Mouse (Mus musculus) heart, embryonic 11.5 days (tissue): ENCODE measurements around the gene Ptpn21. TPM values are rescaled to one million over a fixed set of nuclear protein-coding genes. Genes with fewer than 3 reads are reported as not detected.

Experiments used
- ATAC-seq: fragments of 200-750 bp; cut with Nextera tagmentation; replicated peaks from 2 replicates; pipeline ENCODE4 v1.8.0; 2017; ENCODE audit warnings: moderate library complexity; ENCODE audit not compliant: insufficient number of reproducible peaks, low FRiP score, low TSS enrichment
- H3K27ac ChIP-seq: fragments of 300-500 bp; sonication (generic); 2 replicates; pipeline ENCODE4 v1.5.1; 2014; ENCODE audit warnings: mild to moderate bottlenecking, low read depth, low read length
- H3K27me3 ChIP-seq: fragments of 300-500 bp; sonication (generic); 2 replicates; pipeline ENCODE4 v1.6.1; 2014; ENCODE audit warnings: mild to moderate bottlenecking, low read length, mixed read lengths; ENCODE audit not compliant: control insufficient read depth, insufficient read depth
- H3K36me3 ChIP-seq: fragments of 300-500 bp; sonication (generic); 2 replicates; pipeline ENCODE4 v1.6.1; 2014; ENCODE audit warnings: mild to moderate bottlenecking, low read length, moderate library complexity, mixed read lengths; ENCODE audit not compliant: control insufficient read depth, insufficient read depth
- H3K4me1 ChIP-seq: fragments of 300-500 bp; sonication (generic); 2 replicates; pipeline ENCODE4 v1.6.1; 2014; ENCODE audit warnings: low read length; ENCODE audit not compliant: control insufficient read depth, insufficient read depth
- H3K4me2 ChIP-seq: fragments of 300-500 bp; sonication (generic); 2 replicates; pipeline ENCODE4 v1.6.1; 2014; ENCODE audit warnings: mild to moderate bottlenecking, moderate library complexity
- H3K4me3 ChIP-seq: fragments of 300-500 bp; sonication (generic); 2 replicates; pipeline ENCODE4 v1.5.1; 2014; ENCODE audit warnings: low read depth, low read length
- H3K9ac ChIP-seq: fragments of 300-500 bp; sonication (generic); 2 replicates; pipeline ENCODE4 v1.6.1; 2014; ENCODE audit warnings: mild to moderate bottlenecking, low read depth, low read length, moderate library complexity
- H3K9me3 ChIP-seq: fragments of 300-500 bp; sonication (generic); replicated peaks from 2 replicates; pipeline ENCODE4 v1.6.1; 2016; ENCODE audit warnings: low read length; ENCODE audit not compliant: control insufficient read depth
- WGBS: fragments of 180-500 bp; shearing (Covaris S2); extraction: QIAGEN DNeasy Blood & Tissue Kit; methylation state at CpG from one replicate; pipeline ENCODE4 v1.1.7; 2014; ENCODE audit not compliant: insufficient replicate concordance; 5-methylcytosine and 5-hydroxymethylcytosine counted together
- polyA plus RNA-seq: library from polyadenylated mRNA; unstranded; fragments of >200 nt; fragmentation: Nextera tagmentation; extraction: Ambion mirVana; gene quantifications from 2 replicates; pipeline ENCODE4 v1.2.1, GENCODE M21; 2014

Gene Ptpn21
- polyA plus RNA-seq, 1 experiment from 2014 or later: 13.0 TPM

DNA sequence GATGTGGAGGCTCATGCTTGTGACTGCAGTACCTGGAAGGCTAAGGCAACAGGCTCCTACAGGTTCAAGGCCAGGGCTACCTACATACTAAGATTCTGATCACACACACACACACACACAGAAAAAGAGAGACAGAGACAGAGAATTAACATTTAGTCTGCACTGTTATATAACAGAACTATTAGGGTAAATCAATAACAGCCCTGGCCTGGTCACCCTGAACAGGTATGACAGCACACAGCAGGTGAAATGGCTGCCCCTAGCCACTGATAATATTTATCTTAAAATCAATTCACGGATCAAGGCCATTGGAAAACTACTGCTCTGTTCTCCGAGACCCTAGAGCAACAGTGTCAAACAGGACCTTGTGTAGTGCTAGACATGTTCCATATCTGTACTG, 21.1 kb downstream of the Ptpn21 start:
- H3K9me3 ChIP-seq: no peaks in the 10 kb centered on the region

GRCm38 (mm10) chr12:98714757-98715156, 22.4 kb downstream of the Ptpn21 start:
- Histone ChIP-seq H3K27me3 (no peaks in the 10 kb centered on the region), H3K9ac (0 out of 2 replicates have a peak overlapping the region, but pooled peaks have one; percentile 43), H3K4me1 (peaks cover 24% of the 10 kb centered on the region), H3K27ac (peak overlapping the region; percentile 57), H3K36me3 (no peaks in the 10 kb centered on the region), H3K4me3 (no peak overlapping the region), H3K9me3 (no peaks in the 10 kb centered on the region), H3K4me2 (peak overlapping the region; percentile 34)
- 17% methylated on average over 11 of the region's 11 CpGs for WGBS
- ATAC-seq: peak; percentile 26; the same call in 1 of the 2 replicates

More for the DNA sequence above, 21.1 kb downstream of the Ptpn21 start:
- 78% methylated on average over 2 of the region's 2 CpGs for WGBS
- ATAC-seq: no peak
- Histone ChIP-seq H3K36me3 (no peaks in the 10 kb centered on the region), H3K4me1 (peaks cover 24% of the 10 kb centered on the region), H3K4me2 (no peak overlapping the region), H3K27me3 (no peaks in the 10 kb centered on the region), H3K4me3 (no peak overlapping the region), H3K9ac (no peak overlapping the region), H3K27ac (no peak overlapping the region)

DNA sequence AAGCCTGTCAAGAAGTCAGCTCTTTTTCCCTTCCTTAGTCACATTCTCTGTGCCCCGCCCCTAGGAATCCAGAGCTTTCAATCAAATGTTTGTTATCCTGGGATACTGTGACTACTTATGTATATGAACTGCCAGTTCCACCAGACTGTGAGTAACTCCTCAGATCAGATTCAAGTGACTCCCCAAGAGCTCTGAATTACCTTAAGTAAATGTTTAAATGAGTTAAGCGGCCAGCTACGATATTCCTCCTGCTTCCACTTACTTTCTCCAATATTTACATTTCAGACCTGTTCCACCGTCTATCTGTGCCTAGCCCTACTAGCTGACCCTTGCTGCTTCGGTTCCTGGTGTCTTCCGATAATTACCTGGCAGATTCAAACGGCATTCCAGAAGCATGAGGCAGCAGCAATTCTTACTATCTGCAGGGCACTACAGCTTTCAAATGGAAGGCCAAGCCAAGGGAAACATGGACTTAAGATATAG, 23.5 kb downstream of the Ptpn21 start:
- no peaks in the 10 kb centered on the region for H3K36me3 ChIP-seq
- no peaks in the 10 kb centered on the region for H3K9me3 ChIP-seq
- H3K27me3 ChIP-seq: no peaks in the 10 kb centered on the region
- no peak overlapping the region for H3K4me3 ChIP-seq
- H3K27ac ChIP-seq: no peak overlapping the region
- no peak overlapping the region for H3K4me2 ChIP-seq
- ATAC-seq: 0 out of 2 replicates have a peak, but pooled peaks have one; percentile 10
- H3K9ac ChIP-seq: no peak overlapping the region
- peaks cover 24% of the 10 kb centered on the region for H3K4me1 ChIP-seq
- WGBS: 26% methylated on average over 7 of the region's 7 CpGs

DNA sequence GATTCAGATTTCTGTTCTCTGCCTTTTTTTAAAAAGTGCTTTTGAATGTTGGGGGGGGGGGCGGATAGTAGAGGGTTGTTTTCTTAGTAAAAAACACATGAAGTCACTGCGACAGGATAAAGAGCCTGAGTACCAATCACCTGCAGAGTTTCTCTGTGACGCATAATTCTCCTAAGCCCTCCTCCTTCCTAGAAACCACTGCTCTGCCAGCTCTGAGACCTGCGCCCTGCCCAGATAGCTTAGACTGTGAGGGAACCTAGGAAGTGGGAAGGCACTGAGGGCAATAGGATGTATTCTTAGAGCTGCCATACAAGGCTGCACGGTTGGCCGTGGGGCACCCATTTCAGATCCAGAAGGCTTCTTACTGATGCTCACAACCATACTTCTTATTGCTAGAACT, 24.4 kb downstream of the Ptpn21 start:
- no peaks in the 10 kb centered on the region for H3K36me3 ChIP-seq
- ATAC-seq: no peak
- no peak overlapping the region for H3K27ac ChIP-seq
- H3K4me2 ChIP-seq: no peak overlapping the region
- H3K4me3 ChIP-seq: no peak overlapping the region
- H3K9ac ChIP-seq: no peak overlapping the region
- H3K27me3 ChIP-seq: no peaks in the 10 kb centered on the region
- 68% methylated on average over 6 of the region's 6 CpGs for WGBS
- no peaks in the 10 kb centered on the region for H3K9me3 ChIP-seq
- H3K4me1 ChIP-seq: peaks cover 24% of the 10 kb centered on the region

- H3K4me3 ChIP-seq: no peak overlapping the region
- no peaks in the 10 kb centered on the region for H3K4me1 ChIP-seq
- no peak for ATAC-seq
- no peak overlapping the region for H3K9ac ChIP-seq
- peaks cover 3% of the 10 kb centered on the region; the same call in 1 of the 2 replicates for H3K36me3 ChIP-seq
- H3K9me3 ChIP-seq: no peaks in the 10 kb centered on the region
- no peak overlapping the region for H3K27ac ChIP-seq
- WGBS: 88% methylated on average over 10 of the region's 10 CpGs
- H3K4me2 ChIP-seq: no peak overlapping the region
- H3K27me3 ChIP-seq: no peaks in the 10 kb centered on the region
These were observed 33.2 kb downstream of the Ptpn21 start for GRCm38 (mm10) chr12:98703961-98704360.

DNA sequence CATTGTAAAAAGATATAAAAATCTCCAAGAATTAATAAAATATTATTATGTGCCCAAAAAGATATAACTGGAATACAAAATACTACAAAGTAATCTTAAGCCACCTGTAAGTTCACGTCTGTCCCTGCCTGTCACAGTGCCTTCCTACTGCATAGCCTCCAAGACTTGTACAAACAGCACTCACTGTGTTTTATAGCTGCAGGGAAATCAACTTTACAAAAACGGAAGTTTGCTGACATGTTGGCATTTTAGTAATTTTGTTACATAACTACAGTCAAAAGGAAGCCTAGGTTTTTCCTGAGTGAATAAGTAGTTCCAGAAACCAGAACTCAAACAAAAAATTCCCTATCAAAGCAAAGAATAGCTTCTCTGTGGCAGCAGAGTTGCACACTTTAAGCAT, 33.7 kb downstream of the Ptpn21 start:
- Histone ChIP-seq H3K4me1 (no peaks in the 10 kb centered on the region), H3K9ac (no peak overlapping the region), H3K4me3 (no peak overlapping the region), H3K36me3 (peaks cover 3% of the 10 kb centered on the region; the same call in 1 of the 2 replicates), H3K27ac (no peak overlapping the region), H3K4me2 (no peak overlapping the region), H3K27me3 (no peaks in the 10 kb centered on the region), H3K9me3 (no peaks in the 10 kb centered on the region)
- ATAC-seq: no peak
- 83% methylated on average over 2 of the region's 2 CpGs for WGBS

GRCm38 (mm10) chr12:98701564-98701963, 35.6 kb downstream of the Ptpn21 start:
- H3K9ac ChIP-seq: no peak overlapping the region
- H3K9me3 ChIP-seq: no peaks in the 10 kb centered on the region
- H3K4me1 ChIP-seq: no peaks in the 10 kb centered on the region
- H3K36me3 ChIP-seq: peaks cover 1% of the 10 kb centered on the region; the same call in 1 of the 2 replicates
- no peaks in the 10 kb centered on the region for H3K27me3 ChIP-seq
- H3K4me3 ChIP-seq: no peak overlapping the region
- 87% methylated on average over 9 of the region's 9 CpGs for WGBS
- H3K4me2 ChIP-seq: no peak overlapping the region
- no peak overlapping the region for H3K27ac ChIP-seq
- ATAC-seq: no peak

DNA sequence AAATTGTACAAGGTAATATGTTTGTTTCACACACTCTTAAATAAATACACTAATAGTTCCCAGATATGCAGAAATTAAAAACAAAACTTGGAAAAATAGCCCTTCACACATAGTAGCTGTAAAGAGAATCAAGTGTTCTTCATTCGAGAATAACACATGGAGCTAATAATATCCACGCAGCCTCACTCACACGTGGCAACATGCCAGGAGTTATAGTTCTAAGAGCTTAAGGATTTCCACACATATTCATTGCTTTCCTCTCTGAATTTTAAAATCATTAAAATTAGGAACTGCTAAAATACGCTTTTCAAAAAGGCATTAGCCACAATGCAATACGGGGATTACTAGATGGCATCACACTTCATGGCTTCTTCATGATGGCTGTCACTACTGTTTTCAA, 40.0 kb downstream of the Ptpn21 start:
- Histone ChIP-seq H3K4me3 (no peak overlapping the region), H3K36me3 (no peaks in the 10 kb centered on the region; the same call in 1 of the 2 replicates), H3K27me3 (no peaks in the 10 kb centered on the region), H3K4me2 (no peak overlapping the region), H3K9me3 (no peaks in the 10 kb centered on the region), H3K27ac (no peak overlapping the region), H3K4me1 (no peaks in the 10 kb centered on the region), H3K9ac (no peak overlapping the region)
- ATAC-seq: no peak
- 72% methylated on average over 5 of the region's 5 CpGs for WGBS

DNA sequence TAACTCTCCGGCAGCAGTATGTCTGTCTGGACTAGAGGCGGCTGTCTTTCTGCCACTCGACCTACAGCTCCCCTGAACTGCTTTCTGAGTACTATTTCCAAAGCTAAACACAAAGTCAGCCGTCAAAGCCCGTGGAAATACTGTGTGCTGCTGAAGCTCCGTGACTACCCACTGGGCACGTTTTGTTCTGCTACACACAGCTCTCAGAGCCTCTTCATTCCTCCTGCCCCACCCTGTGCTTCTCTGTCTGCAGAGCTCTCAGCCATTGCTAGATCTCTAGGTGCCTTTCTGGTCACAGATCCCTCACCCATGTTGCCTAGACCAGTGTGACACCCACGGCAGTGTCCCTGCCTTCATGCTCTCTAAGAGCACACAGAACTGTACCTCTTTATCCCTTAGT, 47.0 kb downstream of the Ptpn21 start:
- WGBS: 87% methylated on average over 8 of the region's 8 CpGs
- no peak for ATAC-seq
- no peak overlapping the region for H3K9ac ChIP-seq
- H3K4me3 ChIP-seq: no peak overlapping the region
- H3K9me3 ChIP-seq: no peaks in the 10 kb centered on the region
- peaks cover 14% of the 10 kb centered on the region; the same call in 1 of the 2 replicates for H3K36me3 ChIP-seq
- H3K4me2 ChIP-seq: no peak overlapping the region
- H3K27me3 ChIP-seq: no peaks in the 10 kb centered on the region
- H3K27ac ChIP-seq: no peak overlapping the region
- no peaks in the 10 kb centered on the region for H3K4me1 ChIP-seq
